8 mouse cellular contexts compared by ENCODE assay signal in the genomic region with DNA sequence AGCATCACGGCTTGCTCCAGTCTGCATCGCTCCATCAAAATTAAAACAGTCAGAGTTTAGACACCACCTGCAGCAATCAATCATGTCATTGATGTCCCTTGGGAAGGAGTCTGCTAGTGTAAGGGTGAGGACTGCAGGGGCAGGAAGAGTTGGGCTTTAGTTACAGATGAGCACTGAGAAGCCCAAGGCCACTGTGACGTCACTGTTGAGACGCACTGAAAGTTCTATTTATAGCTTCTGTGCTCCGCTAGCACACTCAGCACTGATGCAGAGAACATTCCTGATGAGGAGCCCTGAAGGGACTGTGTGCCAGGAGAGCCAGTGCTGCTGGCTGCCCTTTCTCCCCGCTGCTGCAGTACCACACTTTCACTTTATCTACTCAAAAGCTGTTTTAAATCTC. TPM values are rescaled to one million over a fixed set of nuclear protein-coding genes. Genes with fewer than 3 reads are reported as not detected.
DNase-seq lines count a peak whose midpoint lies in the region; ATAC-seq lines count a peak whose summit lies in the region.

No protein-coding gene starts in this region.

- H3K9ac ChIP-seq in forebrain, embryonic 15.5 days (replicated peaks), result no peak overlapping the region

- no peak overlapping the region for H3K4me2 ChIP-seq in forebrain, embryonic 15.5 days (replicated peaks)

- H3K9me3 ChIP-seq in forebrain, embryonic 15.5 days, result no peaks in the 10 kb centered on the region

- ATAC-seq in forebrain, embryonic 15.5 days (replicated peaks), result no peak

- H3K27ac ChIP-seq in forebrain, embryonic 15.5 days (replicated peaks), result no peak overlapping the region

- H3K36me3 ChIP-seq in forebrain, embryonic 15.5 days, result peaks cover 10% of the 10 kb centered on the region; the same call in 1 of the 2 replicates

- no peaks in the 10 kb centered on the region for H3K4me1 ChIP-seq in forebrain, embryonic 15.5 days

- WGBS in forebrain, embryonic 15.5 days, result 68% methylated on average over 6 of the region's 6 CpGs

- H3K27me3 ChIP-seq in forebrain, embryonic 15.5 days, result no peaks in the 10 kb centered on the region

- no peak overlapping the region for H3K4me3 ChIP-seq in forebrain, embryonic 15.5 days

- DNase-seq in layer of hippocampus, adult 9-11 months, result peak; percentile 30
- DNase-seq in layer of hippocampus, adult 8-10 months (ENCODE audit: low spot score in 2 of 2), result no peak
- peak; percentile 59 for DNase-seq in adrenal gland, postnatal 25 days
- peak; percentile 41 for DNase-seq in heart, adult 8-10 months (ENCODE audit: low spot score)
- DNase-seq in lung, postnatal 36 days, result peak; percentile 8
- DNase-seq in T-cell, adult 2 months (ENCODE audit: low spot score), result no peak
- no peak for DNase-seq in thymus, postnatal 14 days

RNA-seq across cellular contexts. Expression of a gene that starts 49.6 kb away (rescaled TPM):
- total RNA-seq in layer of hippocampus, adult 8-10 months (2022), result 100 to 1,000 TPM in 1 of 4 experiments, 10 to 100 TPM in 3; 89.3 to 104 (median 95.9) TPM
- 92.7 and 94.4 TPM in 2 replicates for total RNA-seq in adrenal gland, postnatal 25 days (2021)
- 100 to 1,000 TPM in 1 of 4 experiments, 10 to 100 TPM in 3; 92.7 to 102 (median 94.7) TPM for total RNA-seq in heart, adult 8-10 months (2022)
- 65.1 and 66.8 TPM in 2 replicates for polyA plus RNA-seq in forebrain, embryonic 15.5 days (2015; fragmentation: Nextera tagmentation; extraction: Ambion mirVana)

Comparison
In these comparisons a context has a peak if more than half of its experiments do, and no peak if none do; other contexts are left out.
1. DNase-seq: peak in layer of hippocampus, adult 9-11 months (single experiment), adrenal gland, postnatal 25 days (single experiment), heart, adult 8-10 months (single experiment) and lung, postnatal 36 days (single experiment); none in layer of hippocampus, adult 8-10 months (0 of 2), T-cell, adult 2 months (single experiment) and thymus, postnatal 14 days (single experiment).